Mouse (Mus musculus): ENCODE data around the gene Lcp1. TPM values are rescaled to one million over a fixed set of nuclear protein-coding genes. Genes with fewer than 3 reads are reported as not detected.
"Not testable (repeated sequence)": the region's sequence is repeated elsewhere in the genome, so short reads cannot be mapped to it uniquely, and the experiment has no call there.

Lcp1 gene
- 12.9 and 14.6 TPM in 2 replicates for polyA plus RNA-seq (2015; fragmentation: Nextera tagmentation; extraction: Ambion mirVana)

DNA sequence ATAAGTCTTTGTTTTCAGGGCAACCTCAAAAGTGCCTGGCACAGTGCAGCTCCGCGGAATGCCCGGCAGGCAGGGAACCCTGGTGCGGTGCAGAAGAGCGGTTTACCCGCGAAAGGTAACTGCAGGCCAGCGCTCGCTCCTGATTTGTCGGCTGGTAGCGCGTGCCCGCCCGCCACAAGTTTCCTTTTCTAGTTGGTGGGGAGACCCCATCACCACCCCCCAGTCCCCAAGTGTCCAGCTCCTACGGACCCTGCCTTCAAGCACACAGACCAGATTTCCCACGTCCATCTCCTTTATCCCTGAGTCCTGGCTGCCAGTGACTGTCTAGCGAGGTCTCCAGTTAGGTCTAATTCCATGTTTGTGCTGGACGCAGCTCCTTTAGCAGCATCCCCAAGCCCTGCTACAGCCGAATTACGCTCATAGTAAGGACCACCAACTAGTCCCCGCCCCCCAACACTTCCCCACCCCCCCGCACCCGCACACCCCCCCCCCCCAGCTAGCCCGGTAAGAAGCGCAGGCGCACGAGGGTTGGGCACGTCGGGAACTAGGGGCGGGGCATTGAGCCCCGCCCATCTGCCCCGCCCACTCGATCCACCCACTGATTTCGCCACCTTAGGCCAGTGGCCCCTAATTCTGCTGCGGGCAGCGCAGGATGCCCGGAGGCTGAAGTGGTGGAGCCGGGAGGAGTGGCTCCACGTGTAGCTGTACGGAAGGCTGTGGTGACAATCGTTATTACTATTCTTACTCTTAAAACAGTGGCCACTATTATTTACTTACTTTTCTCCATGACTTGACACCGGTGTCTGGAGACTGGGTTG lies at the start of gene Lcp1, which contains the start of gene Lrrc63:
Lcp1 (plus strand) TSS at position 601 of the 818 bp plus-strand sequence.
Lrrc63 (minus strand) TSS at position 381 of the 818 bp plus-strand sequence.
- Histone ChIP-seq H3K4me3 (peak within 1 kb of the TSS; percentile 61), H3K27me3 (no peaks in the 10 kb centered on the region), H3K9ac (peak within 1 kb of the TSS; percentile 53), H3K4me2 (peak within 1 kb of the TSS; percentile 82), H3K27ac (replicated peaks) (peak within 1 kb of the TSS; percentile 56), H3K4me1 (replicated peaks) (peaks cover 12% of the 10 kb centered on the region; the same call in 1 of the 2 replicates), H3K36me3 (no peaks in the 10 kb centered on the region), H3K9me3 (no peaks in the 10 kb centered on the region)
- WGBS = under 1% methylated on average over 39 of the region's 42 CpGs
- ATAC-seq (ENCODE audit: low FRiP score, low read depth) = peak; percentile 95

DNA sequence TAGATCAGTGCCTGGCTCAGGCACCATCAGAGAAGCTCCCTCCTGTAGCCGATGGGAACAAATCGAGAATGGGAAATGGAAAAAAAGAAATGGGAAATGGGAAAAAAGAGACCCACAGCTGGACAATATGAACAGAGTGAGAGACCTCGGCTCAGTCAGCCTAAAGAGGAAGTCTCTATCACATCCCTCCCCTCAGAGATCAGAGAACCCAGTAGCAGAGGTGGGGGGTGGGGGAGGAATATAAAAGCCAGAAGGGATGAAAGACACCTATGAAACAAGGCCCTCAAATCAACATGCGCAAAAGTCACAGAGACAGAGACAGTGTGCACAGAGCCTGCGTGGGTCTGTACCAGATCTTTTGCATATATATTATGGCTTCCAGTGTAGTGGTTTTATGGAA lies 27.9 kb upstream of the Lcp1 start:
- no peaks in the 10 kb centered on the region for H3K9me3 ChIP-seq
- WGBS = 91% methylated on average over 5 of the region's 5 CpGs
- no peaks in the 10 kb centered on the region for H3K4me1 ChIP-seq (replicated peaks)
- H3K9ac ChIP-seq = no peak overlapping the region
- no peaks in the 10 kb centered on the region for H3K27me3 ChIP-seq
- H3K4me2 ChIP-seq = no peak overlapping the region
- H3K27ac ChIP-seq (replicated peaks) = no peak overlapping the region
- H3K4me3 ChIP-seq = no peak overlapping the region
- H3K36me3 ChIP-seq = no peaks in the 10 kb centered on the region
- ATAC-seq (ENCODE audit: low FRiP score, low read depth) = no peak

DNA sequence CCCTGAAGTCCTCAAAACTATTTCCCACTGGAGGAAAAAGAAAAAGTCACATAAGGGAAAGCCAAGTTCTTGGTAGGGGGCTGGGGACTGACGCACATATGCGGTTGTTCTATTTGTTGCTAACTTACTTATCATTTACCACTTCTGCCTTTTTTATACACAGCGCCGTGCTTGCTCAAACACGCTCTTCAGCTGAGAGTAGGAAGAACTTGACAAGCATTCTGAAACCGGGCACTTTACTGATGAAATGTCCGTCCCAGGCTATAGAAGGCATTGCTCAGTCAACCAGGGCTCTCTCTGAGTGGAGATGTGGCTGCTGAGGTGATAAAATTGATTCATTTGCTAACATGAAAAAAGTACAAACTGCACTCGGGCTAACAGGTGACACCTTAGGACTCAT lies 9.2 kb upstream of the Lcp1 start:
- Histone ChIP-seq H3K9ac (no peak overlapping the region), H3K4me3 (no peak overlapping the region), H3K9me3 (no peaks in the 10 kb centered on the region), H3K4me1 (replicated peaks) (no peaks in the 10 kb centered on the region), H3K4me2 (no peak overlapping the region), H3K36me3 (no peaks in the 10 kb centered on the region), H3K27me3 (no peaks in the 10 kb centered on the region), H3K27ac (replicated peaks) (no peak overlapping the region)
- 85% methylated on average over 8 of the region's 8 CpGs for WGBS
- no peak for ATAC-seq (ENCODE audit: low FRiP score, low read depth)

DNA sequence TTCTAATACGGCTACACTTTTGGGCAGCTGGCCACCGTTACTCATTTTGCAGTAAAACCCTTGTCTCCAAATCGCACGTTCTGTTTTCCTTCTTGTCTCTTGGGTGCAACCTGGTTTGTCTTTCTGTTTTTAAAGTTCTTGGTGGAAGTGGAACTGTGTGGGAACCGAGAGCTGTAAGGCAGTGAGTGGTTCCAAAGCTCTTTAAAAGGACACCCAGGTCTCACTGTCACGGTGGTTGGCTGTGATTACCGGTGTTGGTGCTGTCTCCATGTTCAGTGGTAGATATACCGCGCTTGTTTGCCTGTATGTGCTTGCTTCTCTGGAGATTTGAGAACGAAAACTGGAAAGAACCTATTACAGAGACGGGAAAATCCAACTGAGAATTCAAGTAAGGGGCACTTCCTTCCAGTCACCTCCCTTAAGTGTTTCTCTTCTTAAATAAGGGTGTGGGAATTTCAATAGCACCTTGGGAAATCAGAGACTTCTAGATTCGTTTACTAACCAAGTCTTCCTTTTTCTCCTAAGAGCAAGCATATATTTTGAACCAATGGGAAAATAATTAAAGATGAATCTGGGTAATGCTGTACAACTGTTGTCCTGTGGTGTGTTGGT lies 529 bp downstream of the Lcp1 start:
- H3K9ac ChIP-seq = peak overlapping the region; percentile 28; the same call in 1 of the 2 replicates
- H3K36me3 ChIP-seq = no peaks in the 10 kb centered on the region
- H3K27me3 ChIP-seq = no peaks in the 10 kb centered on the region
- H3K4me2 ChIP-seq = peak overlapping the region; percentile 82
- no peak for ATAC-seq (ENCODE audit: low FRiP score, low read depth)
- H3K27ac ChIP-seq (replicated peaks) = no peak overlapping the region
- H3K4me3 ChIP-seq = peak overlapping the region; percentile 61
- 3% methylated on average over 12 of the region's 12 CpGs for WGBS
- peaks cover 12% of the 10 kb centered on the region; the same call in 1 of the 2 replicates for H3K4me1 ChIP-seq (replicated peaks)
- no peaks in the 10 kb centered on the region for H3K9me3 ChIP-seq

DNA sequence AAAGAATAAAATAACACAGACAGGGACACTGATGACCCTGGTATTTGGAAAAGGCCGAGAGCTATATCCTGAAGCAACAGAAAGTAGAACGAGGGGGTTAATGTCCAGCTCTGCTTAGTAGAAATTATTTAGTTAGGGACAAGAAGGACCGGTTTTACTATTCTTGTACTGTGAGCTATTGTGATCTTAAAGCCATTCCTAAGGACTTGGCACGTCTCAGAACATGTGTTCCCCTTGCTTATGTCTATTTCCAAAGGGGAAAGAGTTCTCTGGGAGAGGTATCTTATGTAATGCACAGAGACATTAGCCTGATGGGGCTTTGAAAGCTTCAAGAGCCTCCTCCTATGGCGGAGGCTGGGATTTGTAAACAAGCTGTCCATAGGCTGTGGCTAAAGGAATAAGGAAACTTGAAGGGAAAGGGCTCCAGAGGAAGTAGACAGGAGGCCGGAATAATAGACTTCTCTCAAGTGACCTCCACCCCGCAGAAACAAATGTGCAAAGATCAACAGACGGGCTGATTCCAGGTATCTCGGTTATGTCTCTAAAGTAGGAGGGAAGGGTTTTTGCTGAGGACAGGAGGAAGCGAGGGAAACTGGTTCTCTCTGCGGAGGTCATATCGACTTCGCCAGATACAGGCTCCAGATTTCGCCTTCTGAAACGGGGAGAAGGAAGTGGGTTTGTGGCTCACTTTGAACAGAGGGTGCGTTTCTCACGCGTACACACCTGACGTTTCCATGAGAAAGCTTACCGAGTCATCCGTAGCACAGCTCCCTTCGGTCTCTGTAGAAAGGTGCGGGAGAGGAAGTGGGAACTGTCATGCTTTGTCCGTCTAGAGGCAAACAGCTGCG lies 5.4 kb downstream of the Lcp1 start:
- H3K9me3 ChIP-seq = no peaks in the 10 kb centered on the region
- H3K4me1 ChIP-seq (replicated peaks) = 0 out of 2 replicates have a peak, but pooled peaks cover 1% of the 10 kb centered on the region
- ATAC-seq (ENCODE audit: low FRiP score, low read depth) = no peak
- no peak overlapping the region for H3K27ac ChIP-seq (replicated peaks)
- H3K9ac ChIP-seq = no peak overlapping the region
- H3K4me2 ChIP-seq = 0 out of 2 replicates have a peak overlapping the region, but pooled peaks have one; percentile 11
- no peaks in the 10 kb centered on the region for H3K36me3 ChIP-seq
- WGBS = 82% methylated on average over 25 of the region's 25 CpGs
- no peak overlapping the region for H3K4me3 ChIP-seq
- no peaks in the 10 kb centered on the region for H3K27me3 ChIP-seq

DNA sequence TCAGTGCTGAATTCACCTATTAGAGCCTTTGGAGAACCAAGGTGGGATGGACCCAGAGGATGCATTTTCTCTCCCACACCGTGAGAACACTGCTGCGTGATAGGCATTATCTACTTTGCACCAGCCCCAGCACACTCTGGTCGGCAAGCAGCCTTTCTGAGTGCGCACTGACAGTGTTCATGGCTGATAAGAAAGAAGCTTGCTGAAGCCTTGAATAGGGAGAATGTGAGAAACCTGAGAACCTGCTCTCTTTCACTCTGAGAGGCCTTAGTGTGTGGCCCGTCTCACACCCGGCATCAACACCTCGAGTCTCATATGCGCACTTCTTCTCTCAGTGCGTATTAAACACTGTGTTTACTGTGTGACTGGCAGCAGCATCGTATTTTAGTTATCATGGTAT lies 7.6 kb downstream of the Lcp1 start:
- 83% methylated on average over 10 of the region's 10 CpGs for WGBS
- H3K4me2 ChIP-seq = no peak overlapping the region
- no peak overlapping the region for H3K27ac ChIP-seq (replicated peaks)
- no peak for ATAC-seq (ENCODE audit: low FRiP score, low read depth)
- no peaks in the 10 kb centered on the region for H3K36me3 ChIP-seq
- no peaks in the 10 kb centered on the region for H3K4me1 ChIP-seq (replicated peaks)
- no peak overlapping the region for H3K9ac ChIP-seq
- no peaks in the 10 kb centered on the region for H3K9me3 ChIP-seq
- H3K27me3 ChIP-seq = no peaks in the 10 kb centered on the region
- H3K4me3 ChIP-seq = no peak overlapping the region

DNA sequence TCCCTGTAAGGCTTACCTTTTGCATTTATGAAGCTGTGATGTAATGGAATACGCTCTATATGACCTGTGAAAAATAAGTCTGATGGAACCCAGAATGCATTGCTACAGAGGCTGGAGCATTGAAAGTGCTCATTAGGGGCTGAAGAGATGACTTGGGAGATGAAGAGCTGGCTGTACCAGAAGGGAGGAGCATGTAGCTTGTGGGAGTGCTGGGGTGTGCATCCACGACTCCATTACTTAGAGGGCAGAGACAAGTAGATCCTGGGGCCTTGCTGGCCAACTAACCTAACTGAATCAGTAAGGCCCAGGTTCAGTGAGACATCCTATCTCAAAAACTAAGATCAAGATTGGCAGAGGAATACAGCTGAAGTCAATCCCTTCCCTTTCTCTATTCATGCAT lies 8.3 kb downstream of the Lcp1 start:
- no peaks in the 10 kb centered on the region for H3K36me3 ChIP-seq
- no peak overlapping the region for H3K4me2 ChIP-seq
- H3K27me3 ChIP-seq = no peaks in the 10 kb centered on the region
- WGBS = 88% methylated on average over 2 of the region's 2 CpGs
- no peaks in the 10 kb centered on the region for H3K4me1 ChIP-seq (replicated peaks)
- no peak overlapping the region for H3K27ac ChIP-seq (replicated peaks)
- no peak overlapping the region for H3K4me3 ChIP-seq
- no peak for ATAC-seq (ENCODE audit: low FRiP score, low read depth)
- H3K9ac ChIP-seq = no peak overlapping the region
- H3K9me3 ChIP-seq = no peaks in the 10 kb centered on the region

DNA sequence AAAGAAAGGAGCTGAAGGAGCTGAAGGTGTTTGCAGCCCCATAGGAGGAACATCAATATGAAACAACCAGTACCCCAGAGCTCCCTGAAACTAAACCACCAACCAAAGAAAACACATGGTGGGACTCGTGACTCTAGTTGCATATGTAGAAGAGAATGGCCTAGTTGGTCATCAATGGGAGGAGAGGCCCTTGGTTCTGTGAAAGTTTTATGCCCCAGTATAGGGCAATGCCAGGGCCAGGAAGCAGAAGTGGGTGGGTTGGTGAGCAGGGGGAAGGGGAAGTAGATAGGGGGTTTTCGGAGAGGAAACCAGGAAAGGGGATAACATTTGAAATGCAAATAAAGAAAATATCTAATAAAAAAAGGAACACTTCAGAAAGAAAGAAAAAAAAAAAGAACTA lies 16.8 kb downstream of the Lcp1 start:
- H3K4me1 ChIP-seq (replicated peaks); H3K36me3 ChIP-seq; ATAC-seq (ENCODE audit: low FRiP score, low read depth); H3K4me2 ChIP-seq; H3K27ac ChIP-seq (replicated peaks); H3K27me3 ChIP-seq; H3K9me3 ChIP-seq; H3K4me3 ChIP-seq; H3K9ac ChIP-seq: not testable (repeated sequence)
- WGBS = 79% methylated on average over 2 of the region's 2 CpGs

DNA sequence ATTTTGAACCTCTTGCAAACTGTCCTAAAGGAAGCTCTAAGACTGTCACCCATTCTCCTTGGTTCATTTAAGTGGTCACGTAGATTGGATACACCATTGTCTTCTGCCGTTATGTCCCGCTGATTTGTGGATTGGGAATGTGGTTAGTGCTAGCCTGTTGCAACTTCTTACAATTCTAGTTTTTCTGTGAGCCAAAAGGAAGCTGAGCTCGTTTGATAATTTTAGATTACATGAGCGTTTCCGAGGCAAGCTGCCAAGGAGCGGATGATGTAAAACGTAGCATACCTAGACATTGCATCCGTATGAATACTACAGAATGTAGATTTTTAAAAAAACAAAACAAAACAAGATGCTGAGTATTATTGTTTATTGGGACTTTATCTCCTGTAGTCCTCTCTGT lies 17.3 kb downstream of the Lcp1 start:
- Histone ChIP-seq H3K4me3 (no peak overlapping the region), H3K27me3 (no peaks in the 10 kb centered on the region), H3K36me3 (no peaks in the 10 kb centered on the region), H3K9me3 (no peaks in the 10 kb centered on the region), H3K4me2 (no peak overlapping the region), H3K9ac (no peak overlapping the region), H3K4me1 (replicated peaks) (no peaks in the 10 kb centered on the region), H3K27ac (replicated peaks) (no peak overlapping the region)
- ATAC-seq (ENCODE audit: low FRiP score, low read depth) = no peak
- WGBS = 82% methylated on average over 9 of the region's 9 CpGs

DNA sequence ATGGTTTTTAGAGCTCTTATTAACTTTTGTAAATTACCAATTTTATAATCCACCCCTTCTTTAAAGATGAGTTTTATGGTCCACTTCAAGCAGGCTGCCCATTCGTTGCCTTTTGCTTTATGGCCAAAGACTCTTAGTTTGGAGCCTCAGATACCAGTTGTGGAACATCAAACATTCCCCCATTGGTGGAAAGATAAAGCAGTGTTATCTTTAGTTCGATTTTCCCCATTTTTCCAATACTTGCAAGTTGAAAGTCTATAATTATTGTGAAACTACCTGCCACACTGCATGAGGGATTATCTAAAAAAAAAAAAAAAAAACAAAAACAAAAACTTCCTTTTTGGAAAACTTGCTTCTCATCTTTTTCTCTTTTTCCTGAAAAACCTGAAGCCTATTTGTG lies 19.8 kb downstream of the Lcp1 start:
- no peak for ATAC-seq (ENCODE audit: low FRiP score, low read depth)
- no peaks in the 10 kb centered on the region for H3K4me1 ChIP-seq (replicated peaks)
- H3K4me2 ChIP-seq = no peak overlapping the region
- no peak overlapping the region for H3K27ac ChIP-seq (replicated peaks)
- no peak overlapping the region for H3K4me3 ChIP-seq
- no peaks in the 10 kb centered on the region for H3K36me3 ChIP-seq
- WGBS = 76% methylated on average over 2 of the region's 2 CpGs
- no peaks in the 10 kb centered on the region for H3K27me3 ChIP-seq
- H3K9me3 ChIP-seq = no peaks in the 10 kb centered on the region
- H3K9ac ChIP-seq = no peak overlapping the region

DNA sequence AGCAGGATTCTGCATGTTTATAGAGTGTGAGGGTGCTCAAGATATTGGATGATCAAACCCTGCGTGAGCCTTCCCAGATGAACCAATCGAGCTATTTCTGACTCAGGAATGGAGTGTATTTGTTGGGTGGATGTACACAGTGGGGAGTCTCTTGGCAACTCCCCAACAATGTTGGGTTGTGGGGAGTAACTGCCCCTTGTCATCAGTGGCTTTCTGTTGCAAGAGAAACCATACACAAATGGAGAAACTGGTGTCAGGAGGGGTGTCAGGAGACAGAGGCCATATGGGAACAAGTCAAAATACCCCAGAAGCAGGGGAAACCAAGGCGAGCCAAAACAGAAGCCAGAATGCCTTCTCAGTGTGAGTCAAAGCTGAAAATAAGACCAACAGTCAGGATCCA lies 20.2 kb downstream of the Lcp1 start:
- no peak for ATAC-seq (ENCODE audit: low FRiP score, low read depth)
- Histone ChIP-seq H3K4me1 (replicated peaks) (no peaks in the 10 kb centered on the region), H3K4me2 (no peak overlapping the region), H3K36me3 (no peaks in the 10 kb centered on the region), H3K27me3 (no peaks in the 10 kb centered on the region), H3K4me3 (no peak overlapping the region), H3K9me3 (no peaks in the 10 kb centered on the region), H3K9ac (no peak overlapping the region), H3K27ac (replicated peaks) (no peak overlapping the region)
- WGBS = 84% methylated on average over 3 of the region's 3 CpGs

DNA sequence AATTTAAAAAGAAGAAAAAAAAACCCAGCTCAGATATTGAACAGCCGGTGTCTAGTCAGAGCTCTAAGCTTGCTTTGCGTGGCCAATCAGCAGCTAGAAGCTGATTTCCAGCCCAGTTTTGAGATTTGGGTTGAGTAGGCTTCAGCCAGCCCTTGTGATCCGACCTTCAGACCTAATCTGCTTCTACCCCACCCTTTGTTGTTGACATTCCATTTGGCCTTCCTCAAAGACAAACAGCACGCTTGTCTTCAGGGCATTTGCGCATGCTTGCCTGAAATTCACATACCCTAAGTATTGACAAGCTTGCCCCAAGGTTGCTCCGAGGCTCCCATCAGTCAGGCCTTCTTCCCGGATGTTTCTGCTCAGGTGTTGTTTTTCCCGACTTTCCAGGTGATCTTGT lies 23.6 kb downstream of the Lcp1 start:
- no peak overlapping the region for H3K9ac ChIP-seq
- no peaks in the 10 kb centered on the region for H3K36me3 ChIP-seq
- H3K4me3 ChIP-seq = no peak overlapping the region
- no peak for ATAC-seq (ENCODE audit: low FRiP score, low read depth)
- H3K27ac ChIP-seq (replicated peaks) = no peak overlapping the region
- no peak overlapping the region for H3K4me2 ChIP-seq
- no peaks in the 10 kb centered on the region for H3K27me3 ChIP-seq
- 84% methylated on average over 8 of the region's 8 CpGs for WGBS
- no peaks in the 10 kb centered on the region for H3K4me1 ChIP-seq (replicated peaks)
- H3K9me3 ChIP-seq = no peaks in the 10 kb centered on the region

All from hindbrain, embryonic 15.5 days (tissue).